Mouse (Mus musculus): ENCODE measurements around the gene Hoxc9. TPM values are rescaled to one million over a fixed set of nuclear protein-coding genes. Genes with fewer than 3 reads are reported as not detected.

Gene Hoxc9
- total and polyA plus RNA-seq, 3 experiments: 0.12 to 0.26 TPM; not detected in 1

GRCm38 (mm10) chr15:103014166-103015008 lies 38.1 kb downstream of the Hoxc9 start:
- TF ChIP-seq MEF2A (IDR thresholded peaks at IDR 0.05; ENCODE audit: borderline replicate concordance, low read depth, low read length): no peak
- no peak for TF ChIP-seq ZMIZ1 (IDR thresholded peaks at IDR 0.05; ENCODE audit: low read depth, low read length)
- no peak for TF ChIP-seq ZC3H11A (IDR thresholded peaks at IDR 0.05; ENCODE audit: low read depth, low read length)
- no peak for TF ChIP-seq ZKSCAN1 (IDR thresholded peaks at IDR 0.05; ENCODE audit: borderline replicate concordance, low read depth, low read length)
- TF ChIP-seq MXI1 (IDR thresholded peaks at IDR 0.05; ENCODE audit: low read depth, low read length): no peak
- TF ChIP-seq TCF12 (IDR thresholded peaks at IDR 0.05; ENCODE audit: low read depth, low read length): no peak
- no peak for TF ChIP-seq IRF4 (IDR thresholded peaks at IDR 0.05; ENCODE audit: low read depth, low read length)
- no peak for TF ChIP-seq GABPA (IDR thresholded peaks at IDR 0.05; ENCODE audit: insufficient replicate concordance, low read depth, low read length)
- no peak for TF ChIP-seq RAD21 (IDR thresholded peaks at IDR 0.05; ENCODE audit: low read depth, low read length)
- TF ChIP-seq ELF1 (IDR thresholded peaks at IDR 0.05; ENCODE audit: low read depth, low read length): no peak
- no peak for TF ChIP-seq CTCF (conservative IDR thresholded peaks at IDR 0.05 in 1 of 2, IDR thresholded peaks at IDR 0.05 in 1 of 2; ENCODE audit: low read depth in 2 of 2, low read length in 2 of 2)
- dilution Hi-C loops (cut with MboI; ENCODE audit: extremely low pct_ligation_motif_present, extremely low pct_unique_long_range_greater_than_20kb, low sequenced_read_pairs): no loop called here
- H3K27me3 ChIP-seq (replicated peaks): no peaks in the 10 kb centered on the region
- no peak overlapping the region for H3K27ac ChIP-seq (ENCODE audit: insufficient read depth, low read depth)
- H3K79me2 ChIP-seq (replicated peaks; ENCODE audit: control insufficient read depth, extremely low read depth, insufficient read depth, poor library complexity, severe bottlenecking): no peaks in the 10 kb centered on the region
- no peak overlapping the region for H3K4me3 ChIP-seq (replicated peaks in 1 of 3; ENCODE audit: low read depth in 2 of 3, low read length in 2 of 3, poor library complexity in 1 of 3)
- H3K9me3 ChIP-seq (replicated peaks; ENCODE audit: low read length): peaks cover 7% of the 10 kb centered on the region
- no peak overlapping the region for H3K4me2 ChIP-seq (ENCODE audit: insufficient read depth, low read depth, poor library complexity, severe bottlenecking)
- DNase-seq (ENCODE audit: extremely low read depth): no peak
- no peaks in the 10 kb centered on the region for H3K36me3 ChIP-seq (replicated peaks in 1 of 2; ENCODE audit: control insufficient read depth in 1 of 2, insufficient read depth in 1 of 2, low read length in 1 of 2)
- peaks cover 6 to 39% of the 10 kb centered on the region in 2 experiments; a peak in 3 of 4 replicates for H3K4me1 ChIP-seq (ENCODE audit: control insufficient read depth in 1 of 2, insufficient read depth in 2 of 2)
- no peak overlapping the region for H3K9ac ChIP-seq (ENCODE audit: insufficient read depth, low read depth)
- in situ Hi-C loops (cut with MboI; ENCODE audit: low pct_ligation_motif_present, low pct_unique_long_range_greater_than_20kb, low sequenced_read_pairs): loop anchor here (10.0 kb wide), 1 partner anchor 160 kb away; no protein-coding TSS in a partner anchor

GRCm38 (mm10) chr15:103015009-103015399 lies 38.8 kb downstream of the Hoxc9 start:
- H3K4me3 ChIP-seq (replicated peaks in 1 of 3; ENCODE audit: low read depth in 2 of 3, low read length in 2 of 3, poor library complexity in 1 of 3): no peak overlapping the region
- DNase-seq (ENCODE audit: extremely low read depth): no peak

More at GRCm38 (mm10) chr15:103015009-103015399, 38.8 kb downstream of the Hoxc9 start:
- Histone ChIP-seq H3K4me2 (ENCODE audit: insufficient read depth, low read depth, poor library complexity, severe bottlenecking) (no peak overlapping the region), H3K27ac (ENCODE audit: insufficient read depth, low read depth) (no peak overlapping the region), H3K9ac (ENCODE audit: insufficient read depth, low read depth) (no peak overlapping the region), H3K4me1 (ENCODE audit: control insufficient read depth in 1 of 2, insufficient read depth in 2 of 2) (peaks cover 10 to 39% of the 10 kb centered on the region in 2 experiments; a peak in 3 of 4 replicates), H3K9me3 (replicated peaks; ENCODE audit: low read length) (peaks cover 7% of the 10 kb centered on the region), H3K36me3 (replicated peaks in 1 of 2; ENCODE audit: control insufficient read depth in 1 of 2, insufficient read depth in 1 of 2, low read length in 1 of 2) (no peaks in the 10 kb centered on the region), H3K27me3 (replicated peaks) (no peaks in the 10 kb centered on the region), H3K79me2 (replicated peaks; ENCODE audit: control insufficient read depth, extremely low read depth, insufficient read depth, poor library complexity, severe bottlenecking) (no peaks in the 10 kb centered on the region)
- in situ Hi-C loops (cut with MboI; ENCODE audit: low pct_ligation_motif_present, low pct_unique_long_range_greater_than_20kb, low sequenced_read_pairs) (loop anchor here (10.0 kb wide), 1 partner anchor 160 kb away; no protein-coding TSS in a partner anchor), dilution Hi-C loops (cut with MboI; ENCODE audit: extremely low pct_ligation_motif_present, extremely low pct_unique_long_range_greater_than_20kb, low sequenced_read_pairs) (no loop called here)
- TF ChIP-seq MAX (IDR thresholded peaks at IDR 0.05; ENCODE audit: low read length) (no peak), TBP (conservative IDR thresholded peaks at IDR 0.05; ENCODE audit: low read depth, low read length) (no peak), IRF4 (IDR thresholded peaks at IDR 0.05; ENCODE audit: low read depth, low read length) (no peak), RAD21 (IDR thresholded peaks at IDR 0.05; ENCODE audit: low read depth, low read length) (no peak), NRF1 (IDR thresholded peaks at IDR 0.05; ENCODE audit: low read depth, low read length) (no peak), HCFC1 (IDR thresholded peaks at IDR 0.05; ENCODE audit: low read depth, low read length) (no peak)

Data from CH12.LX (cell line).